Mouse (Mus musculus): ENCODE results near the gene Taok3. TPM values are rescaled to one million over a fixed set of nuclear protein-coding genes. Genes with fewer than 3 reads are reported as not detected.
"Not testable (repeated sequence)": the region's sequence is repeated elsewhere in the genome, so short reads cannot be mapped to it uniquely, and the experiment has no call there.

Taok3 gene
- total RNA-seq, 4 experiments from 2014 or later: 6.1 to 8.4 (median 6.3) TPM

- not testable (repeated sequence) for DNase-seq (ENCODE audit: low spot score)
These were observed 173.8 kb downstream of the Taok3 start for GRCm38 (mm10) chr5:117293776-117294175.

DNA sequence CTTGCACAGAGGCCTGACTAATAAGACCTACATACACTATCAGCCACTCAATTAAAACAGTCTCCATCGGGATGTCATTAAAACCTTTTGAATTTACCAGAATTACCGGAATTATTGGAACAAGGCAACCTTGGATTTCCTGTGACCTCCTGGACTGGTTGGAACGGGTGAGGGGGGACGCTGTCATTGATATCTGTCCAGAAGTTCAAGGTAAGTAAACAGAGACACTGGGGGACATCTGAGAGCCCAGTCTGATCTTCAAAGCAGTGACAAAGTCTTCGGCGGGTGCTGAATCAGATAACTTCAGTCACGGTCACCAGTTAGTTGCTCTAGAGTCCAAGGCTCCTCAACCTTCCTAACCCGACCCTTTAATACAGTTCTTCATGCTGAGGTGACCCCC, 175.1 kb downstream of the Taok3 start:
- DNase-seq (ENCODE audit: low spot score): no peak

DNA sequence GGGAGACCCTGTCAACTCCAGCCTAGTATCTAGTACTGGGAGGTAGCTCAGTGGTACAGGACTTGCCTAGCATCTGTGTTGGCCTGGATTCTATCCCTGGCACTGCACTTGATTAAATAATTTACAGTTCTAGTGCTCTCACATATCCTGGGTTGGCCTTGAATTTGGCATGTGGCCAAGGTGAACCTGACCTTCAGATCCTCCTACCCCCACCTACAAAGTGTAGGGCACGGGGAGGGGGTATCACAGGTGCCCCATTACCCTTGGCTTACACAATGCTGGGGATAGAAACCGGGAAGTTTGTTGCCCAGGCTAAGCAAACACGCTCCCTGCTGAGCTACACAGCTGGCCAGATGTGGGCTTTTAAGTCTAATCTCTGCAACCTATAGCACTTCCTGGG, 183.0 kb downstream of the Taok3 start:
- no peak for DNase-seq (ENCODE audit: low spot score)

- DNase-seq (ENCODE audit: low spot score): no peak
These were observed 184.0 kb downstream of the Taok3 start for GRCm38 (mm10) chr5:117303691-117304579.

DNA sequence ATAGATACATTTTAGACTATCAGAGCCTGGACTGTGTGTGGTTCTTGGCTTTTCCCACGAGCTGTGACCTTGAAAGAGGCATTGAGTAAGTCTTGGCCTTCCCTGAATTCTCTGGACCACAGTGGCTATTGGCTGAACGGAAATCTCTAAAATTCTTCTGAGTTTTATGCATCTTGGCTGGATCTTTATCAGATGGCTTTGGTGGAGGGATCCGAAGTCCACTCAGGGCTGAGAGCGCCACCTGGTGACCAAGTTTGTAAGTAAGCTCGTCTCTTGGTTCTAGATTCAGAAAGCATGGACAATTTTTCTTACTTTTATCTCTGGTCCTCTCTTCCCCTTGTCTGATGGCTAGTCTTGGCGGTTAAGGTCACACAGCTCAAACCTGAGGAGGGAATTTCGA, 185.0 kb downstream of the Taok3 start:
- peak; percentile 73 for DNase-seq (ENCODE audit: low spot score)

DNA sequence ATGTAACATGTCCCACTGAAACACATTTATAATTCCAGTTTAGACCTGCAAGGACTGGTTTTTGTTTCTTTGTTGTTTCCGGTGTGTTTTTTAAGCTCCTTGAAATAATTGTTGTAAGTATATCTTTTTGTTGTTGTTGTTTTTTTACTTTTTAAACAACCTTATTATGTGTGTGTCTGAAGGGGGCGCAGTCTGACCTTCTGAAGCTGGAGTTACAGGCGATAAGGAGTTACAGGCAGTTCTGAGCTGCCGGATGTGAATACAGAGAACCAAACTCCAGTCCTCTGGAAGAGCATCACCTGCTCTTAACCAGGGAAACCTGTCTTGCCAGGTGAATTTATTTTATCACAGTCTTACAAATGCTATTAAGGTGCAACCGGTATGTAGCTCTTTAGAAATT, 185.8 kb downstream of the Taok3 start:
- DNase-seq (ENCODE audit: low spot score): no peak

DNA sequence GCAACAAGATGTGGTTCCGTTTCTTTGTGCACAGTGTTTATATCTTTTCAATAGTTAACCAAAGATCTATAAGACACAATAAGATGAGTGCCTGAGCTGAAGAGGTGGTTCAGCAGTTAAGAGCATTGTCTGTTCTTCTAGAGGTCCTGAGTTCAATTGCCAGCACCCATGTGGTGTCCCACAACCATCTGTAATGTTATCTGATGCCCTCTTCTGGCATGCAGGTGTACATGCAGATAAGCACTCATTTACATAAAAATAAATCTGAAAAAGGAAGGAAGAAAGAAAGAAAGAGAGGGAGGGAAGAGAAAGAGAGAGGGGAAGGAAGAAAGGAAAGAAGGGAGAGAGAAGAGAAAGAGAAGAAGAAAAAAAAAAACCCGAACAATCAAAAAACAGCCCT, 186.9 kb downstream of the Taok3 start:
- DNase-seq (ENCODE audit: low spot score): no peak

GRCm38 (mm10) chr5:117307699-117308098, 187.8 kb downstream of the Taok3 start:
- peak; percentile 72 for DNase-seq (ENCODE audit: low spot score)

GRCm38 (mm10) chr5:117313420-117313819, 193.5 kb downstream of the Taok3 start:
- DNase-seq (ENCODE audit: low spot score): peak; percentile 69

DNA sequence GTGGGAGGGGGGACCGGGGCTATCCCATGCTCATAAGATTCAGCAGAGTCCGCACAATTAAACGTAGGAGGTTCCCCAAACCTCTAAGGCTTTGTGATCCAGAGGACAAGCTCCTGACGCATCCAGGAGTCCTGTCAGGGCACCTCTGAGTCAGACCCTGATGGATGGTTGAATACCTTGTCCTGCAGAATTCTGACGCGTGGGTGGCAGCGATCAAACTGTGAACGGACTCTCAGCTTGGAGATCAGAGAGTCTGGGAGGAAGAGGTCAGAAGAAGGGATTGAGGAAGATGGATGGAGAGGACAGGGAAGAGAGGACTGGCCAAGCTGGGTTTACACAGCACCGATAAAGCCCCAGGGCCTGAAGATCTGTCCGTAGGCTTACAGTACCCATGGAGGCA, 194.0 kb downstream of the Taok3 start:
- no peak for DNase-seq (ENCODE audit: low spot score)

- DNase-seq (ENCODE audit: low spot score): no peak
These were observed 194.9 kb downstream of the Taok3 start for GRCm38 (mm10) chr5:117314587-117315428.

GRCm38 (mm10) chr5:117318741-117319629, 199.1 kb downstream of the Taok3 start, which contains the start of gene Vsig10:
Gene Vsig10, plus strand, starts transcription at chr5:117319083.
- DNase-seq (ENCODE audit: low spot score): peak; percentile 77

- no peak for DNase-seq (ENCODE audit: low spot score)
These were observed 203.8 kb downstream of the Taok3 start for GRCm38 (mm10) chr5:117323751-117324150.

Other genes with a start within 250 kb of the Taok3 start
- 100 to 1,000 TPM in 1 of 4 experiments, 10 to 100 TPM in 3; 75.9 to 101 (median 94.1) TPM for gene Suds3, start 4.0 kb upstream of the Taok3 start, total RNA-seq (2022)
- gene Pebp1, start 167.5 kb downstream of the Taok3 start, total RNA-seq (2022): 100 to 1,000 TPM; 440 to 578 (median 532) TPM
- 1 to 10 TPM; 5.0 to 7.0 (median 6.3) TPM for gene Vsig10, start 199.0 kb downstream of the Taok3 start, total RNA-seq (2022)
- 100 to 1,000 TPM in 3 of 4 experiments, 10 to 100 TPM in 1; 87.1 to 122 (median 111) TPM for gene Wsb2, start 237.2 kb downstream of the Taok3 start, total RNA-seq (2022)